Mouse (Mus musculus) embryo, embryonic 10.5 days (tissue): Measurements from ENCODE around the gene Elp1.
A peak's percentile ranks its signal among the peaks of the same experiment; 100 is the strongest.

ENCODE experiments used
- DNase-seq: peaks from one replicate; pipeline ENCODE4 v3.0.0-alpha.2; 2015; ENCODE audit warnings: low spot score

Elp1 gene

DNA sequence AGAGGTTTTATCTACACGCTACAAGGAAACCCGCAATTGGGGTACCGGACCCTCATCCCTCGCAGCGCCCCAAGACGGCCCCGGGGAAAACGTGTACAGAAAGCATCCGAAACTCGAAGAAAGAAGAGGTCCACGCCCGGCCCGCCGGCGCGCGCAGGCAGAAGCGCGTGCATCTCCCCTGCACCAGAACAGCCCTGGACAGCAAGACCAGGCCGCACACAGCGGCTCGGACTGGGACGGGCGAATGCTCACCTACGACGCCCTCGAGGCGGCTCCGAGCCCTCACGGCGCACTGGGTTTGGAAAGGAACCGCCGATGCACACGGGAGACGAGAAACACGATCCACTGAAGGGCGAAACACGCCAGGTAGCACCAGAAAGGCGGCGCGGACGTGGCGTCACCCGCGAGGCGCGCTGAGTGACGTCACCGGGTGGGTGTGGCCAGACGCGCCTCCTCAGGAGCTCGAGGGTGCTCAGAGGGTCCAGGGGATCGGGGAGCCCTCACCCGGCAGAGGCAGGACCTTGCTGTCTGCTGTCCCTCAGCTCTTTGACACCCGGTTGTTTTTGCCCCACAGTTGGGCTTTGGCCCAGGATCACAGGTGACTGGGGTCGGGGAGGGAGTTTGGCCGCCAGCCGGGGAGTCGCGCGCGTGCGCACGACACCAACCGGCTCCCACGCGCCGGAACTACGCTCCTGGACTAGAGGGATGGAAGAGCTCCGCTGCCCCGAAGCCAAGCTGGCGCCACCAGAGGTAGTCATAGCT lies at the start of gene Elp1, which contains the start of gene Fam206a:
Gene Elp1 (minus strand): TSS at position 425 of the 762 bp plus-strand sequence.
Gene Fam206a (plus strand): TSS at position 439 of the 762 bp plus-strand sequence.
- peak; percentile 93 for DNase-seq

DNA sequence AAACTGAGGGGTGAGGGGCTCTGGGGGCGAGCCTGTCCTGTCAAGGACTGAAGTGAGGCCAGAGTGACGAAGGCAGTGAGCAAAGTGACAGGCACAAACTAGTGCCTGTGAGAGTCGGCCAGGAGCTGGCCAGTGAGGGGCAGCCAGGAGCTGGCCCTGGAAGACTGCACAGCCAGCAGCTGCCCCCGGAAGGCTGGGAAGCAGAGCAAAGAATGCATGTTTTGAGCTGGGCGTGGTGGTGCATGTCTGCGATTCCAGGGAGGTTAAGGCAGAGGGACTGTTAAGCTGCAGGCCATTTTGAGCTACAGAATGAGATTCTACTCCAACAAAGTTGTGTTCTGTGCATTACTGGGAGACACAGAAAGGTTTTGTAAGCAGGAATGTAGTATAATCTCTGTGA lies 48.6 kb upstream of the Elp1 start:
- DNase-seq = peak; percentile 37

DNA sequence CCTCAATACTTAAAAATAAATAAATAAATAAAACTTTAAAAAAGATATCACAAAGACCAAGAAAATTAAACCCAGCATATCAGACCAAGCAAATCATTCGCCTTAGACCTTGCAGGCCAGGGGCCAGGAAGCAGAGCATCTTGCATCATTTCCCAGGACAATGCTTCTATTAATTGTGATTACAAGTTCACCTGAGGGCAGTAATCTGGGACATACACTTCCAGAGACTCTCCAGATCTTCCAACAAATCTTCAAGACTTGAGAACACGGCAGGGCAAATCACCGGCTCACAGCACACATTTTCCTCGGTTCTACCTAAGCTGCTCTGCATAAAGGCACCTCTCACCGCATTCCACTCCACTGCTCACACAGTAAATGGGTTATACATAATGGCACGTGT lies 45.9 kb upstream of the Elp1 start:
- no peak for DNase-seq

GRCm38 (mm10) chr4:56847400-56847799 lies 45.3 kb upstream of the Elp1 start:
- no peak for DNase-seq

- no peak for DNase-seq
These were observed 43.9 kb upstream of the Elp1 start for GRCm38 (mm10) chr4:56845896-56846533.

GRCm38 (mm10) chr4:56844911-56845310 lies 42.8 kb upstream of the Elp1 start:
- DNase-seq = no peak

DNA sequence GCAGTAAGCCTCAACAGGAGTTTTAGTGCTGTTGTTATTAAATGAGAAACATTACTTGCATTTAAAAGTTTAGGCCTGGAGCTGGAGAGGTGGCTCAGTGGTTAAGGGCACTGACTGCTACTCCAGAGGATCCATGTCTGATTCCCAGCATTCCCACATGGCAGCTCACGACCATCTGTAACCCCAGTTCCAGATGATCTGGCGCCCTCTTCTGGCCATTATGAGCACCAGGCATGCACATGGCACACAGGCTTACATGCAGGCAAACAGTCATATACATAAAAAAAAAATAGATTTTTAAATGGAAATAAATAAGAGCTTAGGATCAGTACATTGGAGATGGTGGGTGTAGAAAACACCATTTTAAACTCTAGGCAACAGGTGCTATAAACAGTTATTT lies 41.8 kb upstream of the Elp1 start:
- DNase-seq = no peak

DNA sequence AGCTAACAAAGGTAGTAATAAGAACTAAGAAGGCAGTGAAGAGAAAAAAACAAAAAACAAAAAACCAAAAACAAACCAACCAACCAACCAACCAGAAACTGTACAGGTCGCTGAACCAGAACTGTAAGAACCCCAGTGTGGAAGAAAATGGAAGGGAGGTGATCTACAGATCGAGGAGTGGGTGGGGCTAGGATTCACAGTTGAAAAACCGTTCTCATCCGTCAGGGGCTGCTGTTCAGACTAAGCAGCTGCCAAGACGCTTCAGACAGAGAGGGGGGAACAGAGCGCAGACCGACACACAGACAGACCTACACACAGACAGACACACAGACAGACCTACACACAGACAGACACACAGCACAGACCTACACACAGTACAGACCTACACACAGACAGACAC lies 40.4 kb upstream of the Elp1 start:
- DNase-seq = no peak

DNA sequence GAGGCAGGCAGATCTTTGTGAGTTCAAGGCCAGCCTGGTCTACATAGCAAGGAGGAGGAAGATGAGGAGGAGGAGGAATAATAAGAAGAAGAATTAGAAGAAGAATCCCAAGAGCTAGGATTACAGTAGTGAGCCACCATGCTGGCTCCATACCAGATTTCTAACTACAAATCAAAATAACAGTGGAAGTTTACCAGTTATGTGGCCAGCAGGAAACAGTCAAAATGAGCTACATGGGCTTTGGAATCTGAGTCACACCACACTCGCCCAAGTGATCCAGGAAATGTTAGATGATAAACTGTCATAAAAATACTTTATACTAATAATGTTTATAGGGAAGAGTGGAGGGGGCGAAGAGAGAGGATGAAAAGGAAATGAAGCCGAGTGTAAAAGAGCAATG lies 38.2 kb upstream of the Elp1 start:
- no peak for DNase-seq

DNA sequence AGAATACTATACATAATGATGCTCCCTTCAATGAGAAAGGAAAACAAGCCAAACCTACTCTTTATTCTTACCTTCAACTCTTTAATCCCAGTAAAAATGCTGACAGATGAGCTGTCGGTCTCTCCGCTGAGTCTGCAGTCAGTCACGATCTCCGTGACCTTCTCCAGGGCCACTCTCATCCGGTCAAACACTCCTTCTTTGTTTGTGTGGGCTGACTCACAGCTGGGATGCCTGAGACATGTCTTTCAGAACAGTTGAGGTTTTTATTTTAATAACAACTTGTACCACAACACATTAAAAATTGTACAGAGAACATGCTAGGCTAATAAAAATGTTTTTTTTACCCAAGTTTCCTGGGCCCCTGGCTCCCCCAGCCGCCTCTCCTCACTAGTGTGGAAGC lies 35.5 kb upstream of the Elp1 start:
- no peak for DNase-seq

DNA sequence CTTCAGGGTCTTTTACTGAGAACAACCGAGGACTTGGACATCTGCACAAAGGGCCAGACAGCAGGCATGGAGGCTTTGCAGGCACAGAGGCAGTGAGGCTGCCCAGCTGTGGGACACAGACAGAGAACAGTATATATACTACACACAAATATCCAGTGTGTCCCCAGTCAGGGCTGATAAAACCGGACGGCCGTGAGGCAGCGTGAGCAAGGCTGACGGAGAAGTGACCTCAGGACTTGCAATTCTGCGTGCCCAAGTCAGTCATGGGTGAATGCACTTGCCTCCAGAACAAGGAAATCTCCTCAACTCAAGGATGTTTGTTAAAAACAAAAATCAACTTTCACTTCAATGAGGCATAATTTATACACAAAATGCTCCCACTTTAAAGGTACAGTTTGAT lies 29.9 kb upstream of the Elp1 start:
- no peak for DNase-seq

DNA sequence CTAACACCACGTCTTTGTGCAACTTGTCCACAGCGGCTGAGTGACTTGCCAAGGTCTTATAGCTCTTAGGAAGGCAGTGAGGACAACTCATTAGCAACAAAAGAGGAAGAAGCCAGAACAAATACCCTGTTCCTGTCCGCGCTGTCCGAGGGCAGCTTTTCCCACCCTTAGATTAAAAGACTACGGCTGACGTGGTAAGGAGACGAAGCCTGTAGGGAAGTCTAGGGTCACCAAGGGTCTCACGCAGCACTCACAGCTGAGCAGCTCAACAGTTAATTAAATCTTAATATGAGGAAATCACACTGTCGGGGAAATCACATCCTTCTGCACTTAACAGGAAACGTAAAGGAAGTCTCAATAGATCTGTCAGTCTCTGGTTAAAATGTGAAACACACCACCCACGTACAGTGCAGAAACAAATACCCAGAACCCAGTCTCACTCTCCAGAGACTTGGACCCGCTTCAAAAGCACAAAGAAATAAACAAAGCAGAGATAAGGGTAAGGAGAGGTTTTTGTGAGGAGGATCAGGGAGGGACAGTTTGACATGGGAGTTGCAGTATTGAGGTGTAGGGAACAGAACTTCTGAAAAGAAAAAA lies 29.0 kb upstream of the Elp1 start:
- DNase-seq = no peak

DNA sequence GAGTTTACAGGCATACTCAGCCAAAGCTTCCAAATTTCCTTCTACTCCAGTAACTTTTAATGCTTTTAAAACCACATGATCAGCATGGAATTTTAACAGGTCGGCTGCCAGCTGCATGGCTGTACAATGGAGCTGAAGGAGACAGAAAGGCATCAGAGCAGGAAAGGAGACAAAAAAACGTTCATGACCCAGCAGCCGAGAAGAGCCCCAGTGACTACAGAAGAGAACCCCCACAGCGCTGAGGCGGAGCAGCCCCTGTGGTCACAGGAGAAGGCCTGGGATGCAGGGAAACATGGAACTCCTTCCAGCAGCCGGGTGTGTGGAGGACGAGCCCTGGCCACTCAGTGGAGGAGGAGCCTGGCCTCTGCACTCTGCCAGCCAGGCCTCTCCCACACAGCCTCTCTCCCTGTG lies 27.4 kb upstream of the Elp1 start:
- no peak for DNase-seq

GRCm38 (mm10) chr4:56828932-56829331 lies 26.8 kb upstream of the Elp1 start:
- no peak for DNase-seq

DNA sequence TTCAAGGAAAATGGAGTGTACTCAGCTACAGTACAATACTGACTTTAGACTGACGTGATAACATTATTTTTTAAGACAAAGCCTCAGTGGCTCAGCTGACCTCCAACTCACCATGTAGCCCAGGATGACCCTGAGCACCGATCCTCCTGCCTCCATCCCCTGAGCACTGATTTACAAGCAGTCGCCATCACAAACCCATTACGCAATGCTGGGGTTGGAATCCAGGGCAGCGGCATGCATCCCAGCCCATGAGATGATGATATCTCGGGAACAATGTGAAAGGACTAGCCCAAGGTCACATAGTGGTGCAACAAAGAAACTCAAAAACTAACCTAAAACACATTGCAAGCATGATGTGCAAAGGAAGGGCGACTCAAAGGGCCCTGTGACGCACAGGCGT lies 22.1 kb upstream of the Elp1 start:
- DNase-seq = no peak

DNA sequence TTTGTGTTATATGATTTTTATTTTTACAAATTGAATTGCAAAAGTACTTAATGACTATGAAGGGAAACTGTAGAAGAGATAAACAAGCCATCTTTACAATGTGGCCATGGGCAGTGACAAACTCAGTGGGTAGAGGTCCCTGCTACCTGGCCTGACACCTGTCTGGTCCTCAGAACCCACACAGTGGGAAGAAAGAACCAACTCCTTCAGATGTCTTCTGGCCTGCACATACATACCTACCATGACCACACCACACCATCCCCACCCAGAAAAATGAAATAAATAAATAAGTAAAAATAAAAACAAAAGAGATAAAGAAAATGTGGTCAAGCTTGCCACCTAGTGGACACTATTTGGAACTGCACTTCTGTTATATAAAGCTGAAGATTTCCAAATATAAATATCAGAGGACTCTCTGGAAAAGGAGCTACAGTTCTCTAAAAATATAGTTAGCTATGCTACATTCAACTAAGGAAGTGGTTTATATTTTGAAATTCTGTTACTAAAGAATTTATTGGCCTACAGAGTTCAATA lies 18.0 kb upstream of the Elp1 start:
- DNase-seq = peak; percentile 44

GRCm38 (mm10) chr4:56815131-56815530 lies 13.0 kb upstream of the Elp1 start:
- DNase-seq = peak; percentile 19

- DNase-seq = no peak
These were observed 10.0 kb upstream of the Elp1 start for GRCm38 (mm10) chr4:56812096-56812495.

- no peak for DNase-seq
These were observed 9.5 kb upstream of the Elp1 start for GRCm38 (mm10) chr4:56811642-56812041.

DNA sequence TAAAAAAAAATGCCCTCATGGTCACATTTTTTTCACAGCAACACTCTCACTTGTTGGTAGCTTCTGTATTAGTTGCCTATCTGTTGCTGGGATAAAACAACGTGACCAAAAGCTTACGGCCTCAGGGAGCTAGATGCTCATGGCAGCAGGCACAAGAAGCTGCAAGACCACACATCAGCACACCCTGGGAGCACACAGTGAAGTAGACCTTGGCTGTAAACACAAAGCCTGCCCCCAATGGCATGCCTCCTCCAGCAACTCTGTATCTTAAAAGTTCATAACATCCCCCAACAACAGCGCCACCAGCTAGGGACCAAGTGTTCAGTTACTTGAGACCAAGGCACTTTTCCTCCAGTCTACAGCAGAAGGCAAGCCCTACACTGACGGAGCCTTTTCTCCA lies 6.9 kb upstream of the Elp1 start:
- no peak for DNase-seq

- DNase-seq = no peak
These were observed 579 bp upstream of the Elp1 start for GRCm38 (mm10) chr4:56802669-56803150.

- DNase-seq = peak; percentile 15
These were observed 10.8 kb downstream of the Elp1 start for GRCm38 (mm10) chr4:56791373-56791772.

- DNase-seq = no peak
These were observed 31.1 kb downstream of the Elp1 start for GRCm38 (mm10) chr4:56771065-56771464.
